Mouse (Mus musculus): Measurements from ENCODE around the gene Eya2. TPM values are rescaled to one million over a fixed set of nuclear protein-coding genes. Genes with fewer than 3 reads are reported as not detected.

Gene Eya2
- polyA plus RNA-seq, 1 experiment from 2014 or later, result 4.4 TPM

GRCm38 (mm10) chr2:165817437-165817836, 222.6 kb downstream of the Eya2 start:
- ATAC-seq, result no peak
- WGBS, result 90% methylated on average over 10 of the region's 10 CpGs
- H3K4me1 ChIP-seq (replicated peaks), result peaks cover 17% of the 10 kb centered on the region
- H3K9me3 ChIP-seq, result no peaks in the 10 kb centered on the region
- H3K36me3 ChIP-seq, result peaks cover 91% of the 10 kb centered on the region
- H3K4me2 ChIP-seq (replicated peaks), result no peak overlapping the region
- H3K4me3 ChIP-seq (replicated peaks), result no peak overlapping the region
- 0 out of 2 replicates have a peak overlapping the region, but pooled peaks have one; percentile 19 for H3K9ac ChIP-seq (replicated peaks)
- no peaks in the 10 kb centered on the region for H3K27me3 ChIP-seq
- H3K27ac ChIP-seq, result peak overlapping the region; percentile 25; the same call in 1 of the 2 replicates

- no peaks in the 10 kb centered on the region for H3K27me3 ChIP-seq
- H3K9ac ChIP-seq (replicated peaks), result no peak overlapping the region
- H3K27ac ChIP-seq, result no peak overlapping the region
- WGBS, result 95% methylated on average over 6 of the region's 6 CpGs
- no peaks in the 10 kb centered on the region for H3K9me3 ChIP-seq
- H3K4me1 ChIP-seq (replicated peaks), result peaks cover 19% of the 10 kb centered on the region
- ATAC-seq, result no peak
- H3K4me2 ChIP-seq (replicated peaks), result no peak overlapping the region
- peaks cover 92% of the 10 kb centered on the region for H3K36me3 ChIP-seq
- H3K4me3 ChIP-seq (replicated peaks), result no peak overlapping the region
These were observed 223.7 kb downstream of the Eya2 start for GRCm38 (mm10) chr2:165818570-165818969.

GRCm38 (mm10) chr2:165818985-165819948, 224.4 kb downstream of the Eya2 start:
- WGBS, result 79% methylated on average over 10 of the region's 10 CpGs
- Histone ChIP-seq H3K4me2 (replicated peaks) (no peak overlapping the region), H3K27me3 (no peaks in the 10 kb centered on the region), H3K4me1 (replicated peaks) (peaks cover 12% of the 10 kb centered on the region; the same call in 1 of the 2 replicates), H3K9me3 (no peaks in the 10 kb centered on the region), H3K27ac (no peak overlapping the region), H3K4me3 (replicated peaks) (no peak overlapping the region), H3K9ac (replicated peaks) (no peak overlapping the region), H3K36me3 (peaks cover 92% of the 10 kb centered on the region)
- ATAC-seq, result peak; percentile 72

GRCm38 (mm10) chr2:165820073-165820472, 225.2 kb downstream of the Eya2 start:
- WGBS, result 92% methylated on average over 3 of the region's 3 CpGs
- Histone ChIP-seq H3K9ac (replicated peaks) (no peak overlapping the region), H3K27me3 (no peaks in the 10 kb centered on the region), H3K4me3 (replicated peaks) (no peak overlapping the region), H3K4me1 (replicated peaks) (peaks cover 17% of the 10 kb centered on the region; the same call in 1 of the 2 replicates), H3K27ac (no peak overlapping the region), H3K9me3 (no peaks in the 10 kb centered on the region), H3K4me2 (replicated peaks) (no peak overlapping the region), H3K36me3 (peaks cover 92% of the 10 kb centered on the region)
- no peak for ATAC-seq

GRCm38 (mm10) chr2:165820504-165821095, 225.8 kb downstream of the Eya2 start:
- Histone ChIP-seq H3K36me3 (peaks cover 92% of the 10 kb centered on the region), H3K4me1 (replicated peaks) (peaks cover 22% of the 10 kb centered on the region; the same call in 1 of the 2 replicates), H3K4me3 (replicated peaks) (no peak overlapping the region), H3K27me3 (no peaks in the 10 kb centered on the region), H3K4me2 (replicated peaks) (no peak overlapping the region), H3K9me3 (no peaks in the 10 kb centered on the region), H3K9ac (replicated peaks) (0 out of 2 replicates have a peak overlapping the region, but pooled peaks have one; percentile 39), H3K27ac (peak overlapping the region; percentile 42; the same call in 1 of the 2 replicates)
- no peak for ATAC-seq
- 88% methylated on average over 15 of the region's 15 CpGs for WGBS

Other genes with a start within 250 kb of the Eya2 start
- gene Zfp663, start 226.3 kb upstream of the Eya2 start, polyA plus RNA-seq (2015; fragmentation: Nextera tagmentation; extraction: Ambion mirVana), result 10.4 and 10.5 TPM in 2 replicates
- 14.1 and 14.5 TPM in 2 replicates for gene Zfp334, start 206.8 kb upstream of the Eya2 start, polyA plus RNA-seq (2015; fragmentation: Nextera tagmentation; extraction: Ambion mirVana)
- not detected in 2 replicates for gene Ocstamp, start 194.6 kb upstream of the Eya2 start, polyA plus RNA-seq (2015; fragmentation: Nextera tagmentation; extraction: Ambion mirVana)
- 3.4 TPM in 2 replicates for gene Slc13a3, start 121.8 kb upstream of the Eya2 start, polyA plus RNA-seq (2015; fragmentation: Nextera tagmentation; extraction: Ambion mirVana)
- 44.2 and 47.8 TPM in 2 replicates for gene Trp53rka, start 101.7 kb upstream of the Eya2 start, polyA plus RNA-seq (2015; fragmentation: Nextera tagmentation; extraction: Ambion mirVana)
- gene Slc2a10, start 91.2 kb upstream of the Eya2 start, polyA plus RNA-seq (2015; fragmentation: Nextera tagmentation; extraction: Ambion mirVana), result 2.4 and 2.6 TPM in 2 replicates

Measured in midbrain, embryonic 13.5 days (tissue).